Mouse (Mus musculus) naive thymus-derived CD4-positive, alpha-beta T cell, adult 2 months (primary cell): Measurements from ENCODE around the gene Sypl2.
A peak's percentile ranks its signal among the peaks of the same experiment; 100 is the strongest.
"Not testable (repeated sequence)": the region's sequence is repeated elsewhere in the genome, so short reads cannot be mapped to it uniquely, and the experiment has no call there.

Experiments
- DNase-seq: peaks from one replicate; pipeline ENCODE4 v3.0.0-alpha.2; 2011; ENCODE audit warnings: low read depth

Gene Sypl2

GRCm38 (mm10) chr3:108226558-108227350, at the start of gene Sypl2:
TSS of gene Sypl2 (minus strand) at chr3:108226648.
- DNase-seq = peak; percentile 42

GRCm38 (mm10) chr3:108259319-108259718, 32.9 kb upstream of the Sypl2 start:
- DNase-seq = no peak

GRCm38 (mm10) chr3:108257831-108258500, 31.5 kb upstream of the Sypl2 start:
- DNase-seq = peak; percentile 21

GRCm38 (mm10) chr3:108256719-108257637, 30.5 kb upstream of the Sypl2 start, which contains the start of gene Psma5:
TSS of gene Psma5 (plus strand) at chr3:108256926.
- peak; percentile 98 for DNase-seq

- DNase-seq = no peak
These were observed 20.4 kb upstream of the Sypl2 start for GRCm38 (mm10) chr3:108246857-108247256.

- DNase-seq = no peak
These were observed 14.9 kb upstream of the Sypl2 start for GRCm38 (mm10) chr3:108241243-108241839.

- not testable (repeated sequence) for DNase-seq
These were observed 11.1 kb upstream of the Sypl2 start for GRCm38 (mm10) chr3:108237474-108238102.

- DNase-seq = no peak
These were observed 5.2 kb upstream of the Sypl2 start for GRCm38 (mm10) chr3:108231646-108232045.

- DNase-seq = no peak
These were observed 1.1 kb upstream of the Sypl2 start for GRCm38 (mm10) chr3:108227521-108227920.

GRCm38 (mm10) chr3:108225711-108226557, 514 bp downstream of the Sypl2 start:
- peak; percentile 25 for DNase-seq

- no peak for DNase-seq
These were observed 5.8 kb downstream of the Sypl2 start for GRCm38 (mm10) chr3:108220661-108221060.

GRCm38 (mm10) chr3:108214734-108215133, 11.7 kb downstream of the Sypl2 start:
- DNase-seq = no peak

GRCm38 (mm10) chr3:108212406-108212805, 14.0 kb downstream of the Sypl2 start:
- DNase-seq = no peak

GRCm38 (mm10) chr3:108211845-108212244, 14.6 kb downstream of the Sypl2 start:
- no peak for DNase-seq

GRCm38 (mm10) chr3:108210771-108211139, 15.7 kb downstream of the Sypl2 start, which contains the start of gene Atxn7l2:
TSS of gene Atxn7l2 (minus strand) at chr3:108210934.
- no peak for DNase-seq

GRCm38 (mm10) chr3:108209946-108210770, 16.3 kb downstream of the Sypl2 start:
- peak; percentile 98 for DNase-seq

- DNase-seq = peak; percentile 30
These were observed 16.9 kb downstream of the Sypl2 start for GRCm38 (mm10) chr3:108209536-108209935.

GRCm38 (mm10) chr3:108209001-108209400, 17.4 kb downstream of the Sypl2 start:
- DNase-seq = no peak

- DNase-seq = no peak
These were observed 19.6 kb downstream of the Sypl2 start for GRCm38 (mm10) chr3:108206731-108207375.
